Mouse (Mus musculus) ES-Bruce4 (cell line): ENCODE measurements around the gene Ttc39b.

ENCODE experiments used
- CTCF ChIP-seq: IDR thresholded peaks from one replicate; pipeline ENCODE4 v1.8.1; 2011; ENCODE audit warnings: low read depth, low read length
- EP300 ChIP-seq: IDR thresholded peaks from 2 replicates; pipeline ENCODE4 v1.6.1; 2011; ENCODE audit warnings: low read depth, low read length; ENCODE audit not compliant: insufficient read depth
- POLR2A ChIP-seq: IDR thresholded peaks from one replicate; pipeline ENCODE4 v1.8.1; 2011; ENCODE audit warnings: low read length; ENCODE audit not compliant: insufficient read depth

DNA sequence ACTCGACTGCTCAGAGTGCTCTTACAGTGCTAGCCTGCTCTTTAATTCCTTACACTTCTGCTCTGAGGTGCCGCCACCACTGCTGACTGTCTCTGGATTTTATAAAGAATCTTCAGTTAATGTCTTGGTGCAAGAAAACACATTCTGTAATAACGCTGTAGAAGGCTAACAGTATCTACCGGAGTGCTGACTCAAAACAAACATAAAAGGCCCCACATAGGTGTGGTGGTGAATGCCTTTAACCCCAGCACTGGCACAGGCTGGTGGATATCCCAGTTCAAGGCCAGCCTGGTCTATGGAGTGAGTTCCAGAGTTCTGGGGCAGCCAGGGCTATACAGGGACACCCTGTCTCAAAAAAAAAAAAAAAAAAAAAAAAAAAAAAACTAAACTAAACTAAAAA lies 8.1 kb downstream of the Ttc39b start:
- TF ChIP-seq POLR2A (no peak), CTCF (no peak), EP300 (no peak)
